Mouse (Mus musculus) midbrain, embryonic 16.5 days (tissue): ENCODE measurements around the gene Tmem185b. TPM values are rescaled to one million over a fixed set of nuclear protein-coding genes. Genes with fewer than 3 reads are reported as not detected.

Source experiments
- ATAC-seq: fragments of 200-750 bp; cut with Nextera tagmentation; 2 replicates; pipeline ENCODE4 v1.8.0; 2017; ENCODE audit warnings: moderate TSS enrichment
- H3K27ac ChIP-seq: fragments of 300-500 bp; sonication (generic); 2 replicates; pipeline ENCODE4 v1.5.1; 2014; ENCODE audit warnings: mild to moderate bottlenecking, low read length, mixed read lengths
- H3K27me3 ChIP-seq: fragments of 300-500 bp; sonication (generic); 2 replicates; pipeline ENCODE4 v1.6.1; 2014; ENCODE audit warnings: low read depth, low read length, mixed read lengths; ENCODE audit not compliant: control insufficient read depth, insufficient read depth
- H3K36me3 ChIP-seq: fragments of 300-500 bp; sonication (generic); 2 replicates; pipeline ENCODE4 v1.6.1; 2014; ENCODE audit warnings: mild to moderate bottlenecking, low read length, moderate library complexity, mixed read lengths; ENCODE audit not compliant: control insufficient read depth, insufficient read depth
- H3K4me1 ChIP-seq: fragments of 300-500 bp; sonication (generic); 2 replicates; pipeline ENCODE4 v1.6.1; 2014; ENCODE audit warnings: mild to moderate bottlenecking, low read length, mixed read lengths; ENCODE audit not compliant: control insufficient read depth, insufficient read depth
- H3K4me2 ChIP-seq: fragments of 300-500 bp; sonication (generic); 2 replicates; pipeline ENCODE4 v1.6.1; 2014; ENCODE audit warnings: mild to moderate bottlenecking, low read length, mixed read lengths
- H3K4me3 ChIP-seq: fragments of 300-500 bp; sonication (generic); 2 replicates; pipeline ENCODE4 v1.5.1; 2014; ENCODE audit warnings: low read depth, mild to moderate bottlenecking, low read length, moderate library complexity, mixed read lengths
- H3K9ac ChIP-seq: fragments of 300-500 bp; sonication (generic); 2 replicates; pipeline ENCODE4 v1.6.1; 2014; ENCODE audit warnings: low read depth, low read length, mixed read lengths
- H3K9me3 ChIP-seq: fragments of 300-500 bp; sonication (generic); replicated peaks from 2 replicates; pipeline ENCODE4 v1.6.1; 2014; ENCODE audit warnings: mild to moderate bottlenecking, low read length, mixed read lengths; ENCODE audit not compliant: control insufficient read depth, poor library complexity, severe bottlenecking
- WGBS: fragments of 180-500 bp; shearing (Covaris S2); extraction: QIAGEN DNeasy Blood & Tissue Kit; methylation state at CpG from one replicate; pipeline ENCODE4 v1.1.7; 2014; 5-methylcytosine and 5-hydroxymethylcytosine counted together
- polyA plus RNA-seq: library from polyadenylated mRNA; unstranded; fragments of >200 nt; fragmentation: Nextera tagmentation; extraction: Ambion mirVana; gene quantifications from 2 replicates; pipeline ENCODE4 v1.2.1, GENCODE M21; 2015

Gene Tmem185b
- polyA plus RNA-seq, 1 experiment from 2014 or later, result 19.2 TPM

DNA sequence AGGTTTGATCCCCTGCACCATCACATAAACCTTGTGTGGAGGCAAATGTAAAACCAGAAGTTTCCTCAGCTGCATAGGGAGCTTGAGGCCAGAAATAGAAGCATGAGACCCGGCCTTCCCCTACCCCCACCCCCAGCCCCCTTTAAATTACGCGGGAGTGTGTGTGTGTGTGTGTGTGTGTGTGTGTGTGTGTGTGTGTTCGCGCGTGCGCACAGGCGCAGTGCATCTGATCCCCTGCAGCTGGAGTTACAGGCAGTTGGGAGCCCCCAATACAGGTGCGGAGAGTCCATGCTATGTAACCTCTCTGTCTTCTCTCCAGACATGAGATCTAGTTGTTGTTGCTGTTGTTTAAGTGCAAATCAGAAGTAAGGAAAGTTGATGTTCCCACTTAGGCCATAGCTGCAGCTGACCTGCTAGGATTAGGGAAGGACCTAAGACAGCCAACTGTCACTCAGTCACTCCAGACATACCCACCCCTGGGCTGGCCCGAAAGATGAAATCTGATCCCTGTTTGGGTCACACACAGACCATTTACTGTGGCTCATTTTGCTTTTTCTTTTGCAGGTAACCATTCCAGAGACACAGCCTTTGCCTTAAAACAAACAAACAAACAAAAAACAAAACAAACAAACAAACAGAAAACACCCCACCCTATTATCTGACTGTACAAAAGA is 37.9 kb upstream of the Tmem185b start:
- H3K27ac ChIP-seq, result no peak overlapping the region
- H3K4me1 ChIP-seq, result no peaks in the 10 kb centered on the region; the same call in 1 of the 2 replicates
- WGBS, result 63% methylated on average over 10 of the region's 10 CpGs
- H3K9me3 ChIP-seq, result no peaks in the 10 kb centered on the region
- H3K9ac ChIP-seq, result no peak overlapping the region
- H3K4me2 ChIP-seq, result no peak overlapping the region
- H3K36me3 ChIP-seq, result no peaks in the 10 kb centered on the region
- H3K27me3 ChIP-seq, result no peaks in the 10 kb centered on the region
- no peak for ATAC-seq
- H3K4me3 ChIP-seq, result no peak overlapping the region

DNA sequence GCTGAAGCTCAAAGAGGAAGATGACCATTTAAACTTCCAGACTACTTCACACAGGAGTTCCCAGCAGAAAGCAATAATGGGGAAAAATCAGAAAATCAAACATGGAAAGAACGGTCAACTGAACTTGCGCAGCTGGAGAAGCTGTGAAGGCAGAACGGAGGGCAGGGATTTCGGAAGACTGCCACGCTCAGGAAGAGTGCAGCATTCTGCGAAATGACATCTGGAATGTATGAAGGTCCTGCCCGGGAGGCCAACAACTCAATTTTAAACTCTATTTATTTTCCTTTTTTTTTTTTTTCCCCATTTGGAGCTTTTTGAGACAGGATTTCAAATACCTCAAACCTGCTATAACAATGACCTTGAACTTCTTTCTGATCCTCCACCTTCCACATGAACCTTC is 35.2 kb upstream of the Tmem185b start:
- Histone ChIP-seq H3K4me2 (no peak overlapping the region), H3K9me3 (no peaks in the 10 kb centered on the region), H3K4me3 (no peak overlapping the region), H3K9ac (no peak overlapping the region), H3K36me3 (no peaks in the 10 kb centered on the region), H3K27me3 (no peaks in the 10 kb centered on the region), H3K4me1 (no peaks in the 10 kb centered on the region; the same call in 1 of the 2 replicates), H3K27ac (no peak overlapping the region)
- no peak for ATAC-seq
- WGBS, result 82% methylated on average over 7 of the region's 7 CpGs

DNA sequence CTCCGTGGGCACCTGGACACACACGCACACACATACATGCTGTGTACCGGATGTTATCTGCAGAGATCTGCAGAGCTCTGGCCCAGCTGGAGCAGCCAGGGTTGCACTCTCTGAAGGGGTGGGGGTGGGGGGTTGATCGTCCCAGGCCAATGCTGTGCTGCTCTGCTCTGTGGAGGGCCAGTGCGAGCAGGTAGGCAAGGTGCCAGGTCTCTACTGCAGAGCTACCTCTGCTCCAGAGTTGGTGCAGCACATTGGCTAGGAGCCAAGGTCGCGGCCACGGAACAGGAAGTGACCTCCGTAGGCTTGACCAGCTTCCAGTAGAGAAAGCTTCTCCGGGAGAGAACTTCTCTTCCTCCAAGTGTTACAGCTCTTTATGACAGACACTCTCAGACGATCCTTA is 33.9 kb upstream of the Tmem185b start:
- Histone ChIP-seq H3K4me2 (no peak overlapping the region), H3K4me3 (no peak overlapping the region), H3K27me3 (no peaks in the 10 kb centered on the region), H3K27ac (no peak overlapping the region), H3K4me1 (no peaks in the 10 kb centered on the region; the same call in 1 of the 2 replicates), H3K36me3 (no peaks in the 10 kb centered on the region), H3K9ac (no peak overlapping the region), H3K9me3 (no peaks in the 10 kb centered on the region)
- WGBS, result 59% methylated on average over 11 of the region's 11 CpGs
- ATAC-seq, result no peak

DNA sequence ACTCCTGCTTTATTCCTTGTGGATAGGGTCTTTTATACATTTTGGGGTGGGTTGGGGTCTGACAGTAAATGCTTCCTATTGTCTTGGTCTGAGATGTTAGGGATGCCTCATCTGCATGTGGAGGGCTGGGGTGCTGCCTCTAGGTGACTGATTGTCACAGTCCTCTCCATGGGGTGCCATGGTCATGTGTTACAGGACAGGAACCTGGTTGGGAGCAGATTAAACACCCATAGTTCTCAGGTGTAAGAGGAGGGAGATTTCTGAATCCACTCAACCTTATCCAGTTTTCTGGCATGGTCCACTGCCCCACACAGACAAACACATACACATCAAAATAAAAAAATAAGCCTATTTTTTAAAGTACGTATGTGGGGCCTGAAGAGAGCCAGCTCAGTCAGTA is 33.5 kb upstream of the Tmem185b start:
- H3K4me3 ChIP-seq, result no peak overlapping the region
- H3K27me3 ChIP-seq, result no peaks in the 10 kb centered on the region
- H3K4me2 ChIP-seq, result no peak overlapping the region
- no peaks in the 10 kb centered on the region; the same call in 1 of the 2 replicates for H3K4me1 ChIP-seq
- ATAC-seq, result no peak
- H3K9ac ChIP-seq, result no peak overlapping the region
- no peak overlapping the region for H3K27ac ChIP-seq
- no peaks in the 10 kb centered on the region for H3K36me3 ChIP-seq
- WGBS, result 96% methylated on average over 1 of the region's 1 CpGs
- H3K9me3 ChIP-seq, result no peaks in the 10 kb centered on the region

DNA sequence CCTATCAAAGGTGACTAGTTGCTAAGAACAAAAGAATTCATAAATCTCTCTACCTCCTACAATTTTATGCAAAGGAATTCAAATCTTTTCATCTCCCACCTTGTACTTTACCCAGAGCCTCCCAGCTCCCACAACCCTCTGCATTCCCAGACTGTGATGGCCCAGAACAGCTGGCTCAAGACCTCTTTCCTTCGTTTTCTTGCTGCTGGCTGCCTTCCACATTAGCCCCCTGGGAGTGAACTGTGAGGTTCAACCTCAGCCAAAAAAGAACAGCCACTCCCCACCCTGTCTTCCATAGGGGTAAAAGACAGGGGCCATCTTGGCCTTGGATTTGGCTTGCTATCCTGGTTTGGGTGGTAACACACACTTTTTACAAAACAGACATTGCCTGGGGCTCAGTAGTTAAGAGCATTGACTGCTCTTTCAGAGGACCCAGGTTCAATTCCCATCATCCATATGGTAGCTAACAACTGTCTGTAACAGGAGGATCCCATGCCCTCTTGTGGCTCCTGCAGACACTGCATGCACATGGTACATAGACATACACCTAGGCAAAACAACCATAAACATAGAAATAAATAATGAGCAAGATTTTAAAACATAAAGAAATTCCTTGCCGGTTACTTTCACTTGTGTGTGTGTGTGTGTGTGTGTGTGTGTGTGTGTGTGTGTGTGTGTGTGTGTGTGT is 31.8 kb upstream of the Tmem185b start:
- H3K4me1 ChIP-seq, result no peaks in the 10 kb centered on the region; the same call in 1 of the 2 replicates
- no peak overlapping the region for H3K27ac ChIP-seq
- no peak for ATAC-seq
- H3K36me3 ChIP-seq, result no peaks in the 10 kb centered on the region
- H3K27me3 ChIP-seq, result no peaks in the 10 kb centered on the region
- H3K4me2 ChIP-seq, result no peak overlapping the region
- H3K9ac ChIP-seq, result no peak overlapping the region
- H3K4me3 ChIP-seq, result no peak overlapping the region
- WGBS, result 88% methylated on average over 2 of the region's 2 CpGs
- no peaks in the 10 kb centered on the region for H3K9me3 ChIP-seq

DNA sequence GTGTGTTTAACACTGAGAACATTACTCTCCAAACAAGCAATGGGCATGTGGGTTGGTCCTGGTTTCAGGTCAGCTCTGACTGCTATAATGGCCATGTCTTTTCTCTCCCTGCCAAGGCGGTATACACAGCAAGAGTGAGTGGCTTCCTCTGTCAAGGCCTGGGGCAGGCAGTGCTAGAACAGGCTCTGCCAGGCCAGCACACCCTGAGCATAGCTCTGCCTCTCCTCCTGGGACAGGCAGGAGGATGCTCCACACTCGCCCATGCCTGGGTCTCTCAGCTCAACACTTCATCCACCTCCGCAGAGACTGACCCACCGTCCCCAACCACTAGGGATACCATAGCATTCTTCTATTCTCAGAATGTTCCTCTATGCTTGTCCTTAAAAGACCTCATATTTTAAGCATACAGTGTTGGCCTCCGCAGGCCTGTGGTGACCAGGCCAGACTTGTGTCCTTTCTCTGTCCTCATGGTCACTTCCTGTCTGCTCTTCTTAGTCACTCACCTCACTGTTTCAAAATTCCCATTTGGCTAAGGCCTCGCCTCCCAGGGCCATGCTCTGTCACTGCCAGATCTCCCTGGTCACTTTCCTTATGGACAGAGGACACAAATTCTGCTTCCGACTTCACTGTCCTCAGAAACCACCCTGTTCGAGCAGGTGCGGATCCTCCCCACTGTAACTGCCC is 31.1 kb upstream of the Tmem185b start:
- no peak overlapping the region for H3K4me3 ChIP-seq
- no peaks in the 10 kb centered on the region for H3K36me3 ChIP-seq
- WGBS, result 91% methylated on average over 9 of the region's 9 CpGs
- no peaks in the 10 kb centered on the region for H3K27me3 ChIP-seq
- H3K27ac ChIP-seq, result no peak overlapping the region
- H3K9ac ChIP-seq, result no peak overlapping the region
- H3K4me1 ChIP-seq, result no peaks in the 10 kb centered on the region; the same call in 1 of the 2 replicates
- no peaks in the 10 kb centered on the region for H3K9me3 ChIP-seq
- no peak for ATAC-seq
- H3K4me2 ChIP-seq, result no peak overlapping the region

DNA sequence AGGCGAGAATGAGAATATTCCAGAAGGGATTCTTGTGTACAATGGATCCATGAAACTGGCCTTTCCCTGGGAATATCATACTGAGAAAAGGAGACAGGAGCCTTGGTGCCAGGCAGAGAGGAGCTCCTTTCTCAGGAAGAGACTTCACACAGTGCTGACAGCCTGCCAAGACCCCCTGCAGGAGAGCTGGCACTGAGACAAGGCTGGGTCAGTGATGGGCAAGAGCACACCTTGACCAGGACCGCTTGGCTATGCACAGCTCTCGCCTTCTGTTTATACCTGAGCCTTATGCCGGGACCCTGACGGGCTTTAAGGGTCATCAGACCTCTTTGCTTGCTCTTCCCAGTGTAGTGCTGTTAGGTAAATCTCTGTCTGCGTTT is 30.6 kb upstream of the Tmem185b start:
- no peaks in the 10 kb centered on the region; the same call in 1 of the 2 replicates for H3K4me1 ChIP-seq
- H3K9ac ChIP-seq, result no peak overlapping the region
- no peak overlapping the region for H3K4me3 ChIP-seq
- 93% methylated on average over 6 of the region's 6 CpGs for WGBS
- no peaks in the 10 kb centered on the region for H3K27me3 ChIP-seq
- no peak overlapping the region for H3K27ac ChIP-seq
- no peak for ATAC-seq
- H3K36me3 ChIP-seq, result no peaks in the 10 kb centered on the region
- H3K9me3 ChIP-seq, result no peaks in the 10 kb centered on the region
- H3K4me2 ChIP-seq, result no peak overlapping the region

DNA sequence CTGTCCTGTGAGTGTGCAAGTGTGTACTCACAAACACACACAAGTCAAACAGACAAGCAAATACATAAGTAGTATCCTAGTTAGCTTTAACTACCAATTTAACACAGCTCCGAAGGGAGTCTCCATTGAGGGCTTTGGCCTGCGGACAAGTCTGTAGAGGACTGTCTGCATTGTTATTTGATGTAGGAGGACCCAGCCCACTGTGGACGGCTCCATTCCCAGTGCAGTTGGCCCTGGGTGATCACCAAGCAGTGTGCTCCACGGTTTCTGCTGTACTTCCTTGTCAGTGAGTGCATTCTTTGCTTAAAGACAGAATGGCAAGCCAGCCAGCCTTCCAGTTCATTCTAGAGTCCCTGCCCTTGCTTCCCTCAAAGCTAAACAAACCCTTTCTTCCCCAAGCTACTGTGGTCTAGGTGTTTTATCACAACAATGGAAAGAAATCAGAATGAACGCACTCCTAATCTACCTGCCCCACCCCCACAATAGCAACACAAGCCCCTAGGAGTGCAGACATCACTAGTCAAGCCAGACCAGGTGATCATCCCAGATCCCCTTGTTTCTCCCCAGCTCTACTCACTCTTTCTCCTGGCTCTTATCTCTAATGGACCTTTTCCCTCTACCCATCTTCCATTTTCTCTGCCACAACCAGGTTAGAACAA is 28.5 kb upstream of the Tmem185b start:
- H3K36me3 ChIP-seq, result no peaks in the 10 kb centered on the region
- no peaks in the 10 kb centered on the region for H3K9me3 ChIP-seq
- H3K4me2 ChIP-seq, result no peak overlapping the region
- ATAC-seq, result no peak
- no peaks in the 10 kb centered on the region for H3K27me3 ChIP-seq
- no peaks in the 10 kb centered on the region; the same call in 1 of the 2 replicates for H3K4me1 ChIP-seq
- no peak overlapping the region for H3K27ac ChIP-seq
- H3K4me3 ChIP-seq, result no peak overlapping the region
- H3K9ac ChIP-seq, result no peak overlapping the region
- WGBS, result 74% methylated on average over 5 of the region's 5 CpGs
